Mouse (Mus musculus): ENCODE data around the gene Mfap2.

Gene Mfap2

GRCm38 (mm10) chr4:141024992-141025391 is 14.8 kb downstream of the Mfap2 start:
- DNase-seq (ENCODE audit: extremely low spot score): no peak

- DNase-seq (ENCODE audit: extremely low spot score): no peak
These were observed 20.5 kb downstream of the Mfap2 start for GRCm38 (mm10) chr4:141030541-141031206.

GRCm38 (mm10) chr4:141031733-141032132 is 21.5 kb downstream of the Mfap2 start:
- DNase-seq (ENCODE audit: extremely low spot score): peak; percentile 75

- DNase-seq (ENCODE audit: extremely low spot score): no peak
These were observed 23.7 kb downstream of the Mfap2 start for GRCm38 (mm10) chr4:141033606-141034549.

- DNase-seq (ENCODE audit: extremely low spot score): no peak
These were observed 30.9 kb downstream of the Mfap2 start for GRCm38 (mm10) chr4:141041117-141041516.

- DNase-seq (ENCODE audit: extremely low spot score): peak; percentile 70
These were observed 34.6 kb downstream of the Mfap2 start for GRCm38 (mm10) chr4:141044816-141045215.

- DNase-seq (ENCODE audit: extremely low spot score): no peak
These were observed 38.7 kb downstream of the Mfap2 start for GRCm38 (mm10) chr4:141048810-141049475.

GRCm38 (mm10) chr4:141049476-141049835 is 39.2 kb downstream of the Mfap2 start:
- peak; percentile 75 for DNase-seq (ENCODE audit: extremely low spot score)

- DNase-seq (ENCODE audit: extremely low spot score): no peak
These were observed 42.2 kb downstream of the Mfap2 start for GRCm38 (mm10) chr4:141052442-141052841.

- no peak for DNase-seq (ENCODE audit: extremely low spot score)
These were observed 42.9 kb downstream of the Mfap2 start for GRCm38 (mm10) chr4:141053138-141053537.

- DNase-seq (ENCODE audit: extremely low spot score): peak; percentile 39
These were observed 43.4 kb downstream of the Mfap2 start for GRCm38 (mm10) chr4:141053568-141054161.

GRCm38 (mm10) chr4:141056970-141057369 is 46.8 kb downstream of the Mfap2 start:
- DNase-seq (ENCODE audit: extremely low spot score): no peak

- DNase-seq (ENCODE audit: extremely low spot score): no peak
These were observed 48.6 kb downstream of the Mfap2 start for GRCm38 (mm10) chr4:141058835-141059234.

GRCm38 (mm10) chr4:141059616-141060425 is 49.6 kb downstream of the Mfap2 start:
- peak; percentile 39 for DNase-seq (ENCODE audit: extremely low spot score)

- DNase-seq (ENCODE audit: extremely low spot score): peak; percentile 100
These were observed 50.4 kb downstream of the Mfap2 start, which contains the start of gene Crocc for GRCm38 (mm10) chr4:141060426-141061301. Crocc (minus strand) TSS chr4:141060550.

GRCm38 (mm10) chr4:141064104-141064659 is 54.0 kb downstream of the Mfap2 start:
- DNase-seq (ENCODE audit: extremely low spot score): no peak

GRCm38 (mm10) chr4:141065123-141065522 is 54.9 kb downstream of the Mfap2 start:
- peak; percentile 83 for DNase-seq (ENCODE audit: extremely low spot score)

All from embryo, embryonic 9.5 days (tissue).